Mouse (Mus musculus) layer of hippocampus, postnatal 14 days (tissue): ENCODE measurements around the gene Mapre3. TPM values are rescaled to one million over a fixed set of nuclear protein-coding genes. Genes with fewer than 3 reads are reported as not detected.
A peak's percentile ranks its signal among the peaks of the same experiment; 100 is the strongest.

Source experiments
- DNase-seq, 2 experiments: peaks; one replicate each; pipeline ENCODE4 v3.0.0; 2021 to 2022; ENCODE audit warnings: low spot score in 2 of 2, mixed read lengths in 1 of 2
- long read RNA-seq, 2 experiments: library from polyadenylated mRNA; stranded (forward); transcript quantifications; one replicate each; pipeline ENCODE4 v2.0.0; 2021
- total RNA-seq, 2 experiments: library from RNA; stranded (reverse); gene quantifications; 2 replicates each; pipeline ENCODE4 v1.2.3; 2021

Gene Mapre3
- 100 to 1,000 TPM; 205 to 211 TPM for total RNA-seq
- long read RNA-seq, experiment 1, transcript Mapre3-201 (7 exons, 2,021 nt) = major isoform, 96 of 206 reads
- long read RNA-seq, experiment 1, transcript Mapre3-202 (7 exons, 1,816 nt) = minor isoform, 67 of 206 reads
- long read RNA-seq, experiment 1, partial matches to known transcripts = 28 of 206 reads
- long read RNA-seq, experiment 1, other reads (novel, unspliced or antisense) = 10 of 206 reads
- long read RNA-seq, experiment 2, transcript Mapre3-201 (7 exons, 2,021 nt) = major isoform, 120 of 243 reads
- long read RNA-seq, experiment 2, transcript Mapre3-202 (7 exons, 1,816 nt) = minor isoform, 67 of 243 reads
- long read RNA-seq, experiment 2, partial matches to known transcripts = 6 of 243 reads
- long read RNA-seq, experiment 2, other reads (novel, unspliced or antisense) = 44 of 243 reads

- DNase-seq = peak; percentile 93 to 94
Measured at GRCm38 (mm10) chr5:30814424-30815119, at the start of gene Mapre3. Mapre3 (plus strand) TSS chr5:30814641.

GRCm38 (mm10) chr5:30765596-30766370 is 48.7 kb upstream of the Mapre3 start:
- no peak for DNase-seq

- no peak for DNase-seq
Measured at GRCm38 (mm10) chr5:30768082-30768481, 46.4 kb upstream of the Mapre3 start.

GRCm38 (mm10) chr5:30768598-30768997 is 45.8 kb upstream of the Mapre3 start:
- no peak for DNase-seq

GRCm38 (mm10) chr5:30769075-30769474 is 45.4 kb upstream of the Mapre3 start:
- no peak for DNase-seq

- peak; percentile 89 to 96 for DNase-seq
Measured at GRCm38 (mm10) chr5:30774601-30775371, 39.7 kb upstream of the Mapre3 start.

- DNase-seq = peak in 1 of 2 experiments; percentile 52
Measured at GRCm38 (mm10) chr5:30780699-30781098, 33.7 kb upstream of the Mapre3 start.

- no peak for DNase-seq
Measured at GRCm38 (mm10) chr5:30781147-30781546, 33.3 kb upstream of the Mapre3 start.

GRCm38 (mm10) chr5:30787381-30787780 is 27.1 kb upstream of the Mapre3 start:
- no peak for DNase-seq

- DNase-seq = no peak
Measured at GRCm38 (mm10) chr5:30790047-30790446, 24.4 kb upstream of the Mapre3 start.

GRCm38 (mm10) chr5:30796125-30796524 is 18.3 kb upstream of the Mapre3 start:
- DNase-seq = peak; percentile 70 to 80

- no peak for DNase-seq
Measured at GRCm38 (mm10) chr5:30797482-30797881, 17.0 kb upstream of the Mapre3 start.

- no peak for DNase-seq
Measured at GRCm38 (mm10) chr5:30797982-30798381, 16.5 kb upstream of the Mapre3 start.

GRCm38 (mm10) chr5:30798965-30799364 is 15.5 kb upstream of the Mapre3 start:
- no peak for DNase-seq

- DNase-seq = no peak
Measured at GRCm38 (mm10) chr5:30802724-30803467, 11.5 kb upstream of the Mapre3 start.

GRCm38 (mm10) chr5:30806106-30806505 is 8.3 kb upstream of the Mapre3 start:
- DNase-seq = peak; percentile 86 to 89

GRCm38 (mm10) chr5:30815120-30815465 is 652 bp downstream of the Mapre3 start:
- DNase-seq = no peak

GRCm38 (mm10) chr5:30816261-30816791 is 1.9 kb downstream of the Mapre3 start:
- no peak for DNase-seq

- peak in 1 of 2 experiments; percentile 54 for DNase-seq
Measured at GRCm38 (mm10) chr5:30818758-30819309, 4.4 kb downstream of the Mapre3 start.

- DNase-seq = no peak
Measured at GRCm38 (mm10) chr5:30822689-30823088, 8.2 kb downstream of the Mapre3 start.
